Mouse (Mus musculus) midbrain, embryonic 14.5 days (tissue): ENCODE measurements around the gene 1810010D01Rik. TPM values are rescaled to one million over a fixed set of nuclear protein-coding genes. Genes with fewer than 3 reads are reported as not detected.
A peak's percentile ranks its signal among the peaks of the same experiment; 100 is the strongest.

Source experiments
- ATAC-seq: fragments of 200-750 bp; cut with Nextera tagmentation; 2 replicates; pipeline ENCODE4 v1.8.0; 2017; ENCODE audit warnings: moderate number of reproducible peaks, moderate library complexity; ENCODE audit not compliant: low FRiP score, low TSS enrichment
- DNase-seq: peaks from one replicate; pipeline ENCODE4 v3.0.0-alpha.2; 2015
- H3K27ac ChIP-seq: fragments of 300-500 bp; sonication (generic); replicated peaks from 2 replicates; pipeline ENCODE4 v1.5.1; 2014; ENCODE audit warnings: mild to moderate bottlenecking, low read depth, low read length, moderate library complexity
- H3K27me3 ChIP-seq: fragments of 300-500 bp; sonication (generic); 2 replicates; pipeline ENCODE4 v1.6.1; 2014; ENCODE audit warnings: low read length, control low read depth, mixed read lengths; ENCODE audit not compliant: control insufficient read depth, insufficient read depth
- H3K36me3 ChIP-seq: fragments of 300-500 bp; sonication (generic); 2 replicates; pipeline ENCODE4 v1.6.1; 2014; ENCODE audit warnings: low read length, control low read depth; ENCODE audit not compliant: control insufficient read depth, insufficient read depth
- H3K4me1 ChIP-seq: fragments of 300-500 bp; sonication (generic); 2 replicates; pipeline ENCODE4 v1.6.1; 2014; ENCODE audit warnings: mild to moderate bottlenecking, antibody characterized with exemption, low read length, control low read depth; ENCODE audit not compliant: control insufficient read depth, insufficient read depth
- H3K4me2 ChIP-seq: fragments of 300-500 bp; sonication (generic); 2 replicates; pipeline ENCODE4 v1.6.1; 2014; ENCODE audit warnings: mild to moderate bottlenecking, low read length, moderate library complexity
- H3K4me3 ChIP-seq: fragments of 300-500 bp; sonication (generic); replicated peaks from 2 replicates; pipeline ENCODE4 v1.5.1; 2014; ENCODE audit warnings: low read depth, low read length
- H3K9ac ChIP-seq: fragments of 300-500 bp; sonication (generic); replicated peaks from 2 replicates; pipeline ENCODE4 v1.6.1; 2014; ENCODE audit warnings: mild to moderate bottlenecking, low read length, moderate library complexity
- H3K9me3 ChIP-seq: fragments of 300-500 bp; sonication (generic); 2 replicates; pipeline ENCODE4 v1.6.1; 2016; ENCODE audit warnings: low read length, control low read depth, mixed read lengths; ENCODE audit not compliant: control insufficient read depth
- WGBS: fragments of 180-500 bp; shearing (Covaris S2); extraction: QIAGEN DNeasy Blood & Tissue Kit; methylation state at CpG from one replicate; pipeline ENCODE4 v1.1.7; 2014; 5-methylcytosine and 5-hydroxymethylcytosine counted together
- polyA plus RNA-seq: library from polyadenylated mRNA; unstranded; fragments of >200 nt; fragmentation: Nextera tagmentation; extraction: Ambion mirVana; gene quantifications from 2 replicates; pipeline ENCODE4 v1.2.1, GENCODE M21; 2014

1810010D01Rik gene
- polyA plus RNA-seq, 1 experiment from 2014 or later, result 0.33 TPM

DNA sequence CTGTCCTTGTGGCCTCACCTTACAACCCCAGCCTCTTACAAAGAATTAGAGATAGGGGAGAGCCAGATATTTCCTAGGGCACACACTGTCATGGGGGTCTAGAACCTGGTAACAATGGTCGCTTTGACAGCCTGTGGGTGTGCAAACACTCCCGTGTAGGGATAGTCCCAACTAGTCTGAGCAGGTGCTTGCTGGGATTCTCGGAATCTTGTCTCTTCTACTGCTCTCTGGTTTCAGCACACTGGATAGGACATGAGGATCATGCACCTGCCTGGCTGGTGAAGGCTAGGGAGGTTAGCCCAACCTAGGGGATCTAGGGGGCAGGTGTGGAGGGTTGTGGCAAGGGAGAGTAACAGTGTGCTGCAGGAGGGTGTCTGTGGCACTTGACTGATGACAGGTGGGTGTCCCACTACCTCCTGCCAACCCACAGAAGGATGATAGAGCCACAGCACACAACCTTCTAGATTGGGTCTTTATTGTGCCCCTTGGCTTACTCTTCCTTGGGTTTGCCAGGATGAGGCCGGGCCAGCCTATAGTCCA is 2.5 kb downstream of the 1810010D01Rik start:
- DNase-seq, result no peak
- Histone ChIP-seq H3K27ac (peak overlapping the region; percentile 91), H3K4me2 (no peak overlapping the region), H3K9me3 (no peaks in the 10 kb centered on the region), H3K36me3 (no peaks in the 10 kb centered on the region), H3K4me1 (peaks cover 22% of the 10 kb centered on the region; the same call in 1 of the 2 replicates), H3K27me3 (no peaks in the 10 kb centered on the region), H3K4me3 (no peak overlapping the region), H3K9ac (peak overlapping the region; percentile 53; the same call in 1 of the 2 replicates)
- ATAC-seq, result no peak
- WGBS, result 78% methylated on average over 4 of the region's 4 CpGs

DNA sequence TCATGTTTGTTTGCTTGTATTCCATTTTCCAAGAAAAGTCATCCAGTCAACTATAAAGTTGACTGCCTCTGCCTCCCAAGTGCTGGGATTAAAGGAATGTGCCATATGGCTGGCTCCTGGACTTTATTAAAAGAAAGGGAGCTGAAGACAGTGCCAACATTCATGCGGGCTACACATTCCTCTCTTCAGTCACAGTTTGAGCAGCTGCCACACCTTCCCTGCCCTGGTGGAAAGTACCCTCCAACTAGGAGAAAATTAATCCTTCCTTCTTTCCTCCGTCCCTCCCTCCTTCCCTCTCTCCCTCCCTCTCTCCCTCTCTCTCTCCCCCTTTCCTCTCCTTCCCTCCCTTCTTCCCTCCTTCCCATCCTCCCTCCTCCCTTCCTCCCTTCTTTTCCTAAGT is 8.2 kb downstream of the 1810010D01Rik start:
- no peak overlapping the region for H3K27ac ChIP-seq
- H3K4me3 ChIP-seq, result no peak overlapping the region
- no peaks in the 10 kb centered on the region for H3K9me3 ChIP-seq
- H3K9ac ChIP-seq, result no peak overlapping the region
- no peak for DNase-seq
- H3K36me3 ChIP-seq, result no peaks in the 10 kb centered on the region
- ATAC-seq, result no peak
- no peaks in the 10 kb centered on the region for H3K27me3 ChIP-seq
- H3K4me2 ChIP-seq, result no peak overlapping the region
- H3K4me1 ChIP-seq, result no peaks in the 10 kb centered on the region; the same call in 1 of the 2 replicates
- 57% methylated on average over 2 of the region's 2 CpGs for WGBS

DNA sequence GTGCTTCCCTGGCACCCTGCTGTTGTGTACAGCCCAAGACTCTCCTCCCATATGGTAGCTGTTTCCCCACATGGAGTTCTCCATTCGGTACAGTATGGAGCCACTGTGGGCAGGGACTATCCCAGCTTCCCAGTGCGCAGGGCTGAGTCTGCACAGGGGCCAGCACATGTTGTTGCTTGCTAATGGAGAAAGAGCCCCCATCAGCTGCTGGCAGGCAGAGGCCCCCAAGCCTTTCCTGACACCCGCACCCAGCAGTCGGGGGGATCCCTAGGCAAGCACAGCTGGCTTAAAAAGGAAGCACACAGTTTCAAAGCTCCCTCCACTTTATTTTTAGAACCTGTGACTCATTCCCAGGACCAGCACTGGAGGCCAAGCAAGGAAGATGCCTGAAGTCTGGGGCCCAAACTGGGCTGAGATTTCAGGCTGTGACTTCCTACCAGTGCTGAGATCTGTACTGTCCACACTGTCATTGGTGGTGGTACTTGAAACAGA is 9.7 kb downstream of the 1810010D01Rik start:
- ATAC-seq (no peak), DNase-seq (no peak)
- Histone ChIP-seq H3K9me3 (no peaks in the 10 kb centered on the region), H3K4me2 (no peak overlapping the region), H3K9ac (0 out of 2 replicates have a peak overlapping the region, but pooled peaks have one; percentile 16), H3K36me3 (no peaks in the 10 kb centered on the region), H3K4me1 (peaks cover 3% of the 10 kb centered on the region; the same call in 1 of the 2 replicates), H3K4me3 (no peak overlapping the region), H3K27ac (no peak overlapping the region), H3K27me3 (no peaks in the 10 kb centered on the region)
- WGBS, result 68% methylated on average over 4 of the region's 4 CpGs

DNA sequence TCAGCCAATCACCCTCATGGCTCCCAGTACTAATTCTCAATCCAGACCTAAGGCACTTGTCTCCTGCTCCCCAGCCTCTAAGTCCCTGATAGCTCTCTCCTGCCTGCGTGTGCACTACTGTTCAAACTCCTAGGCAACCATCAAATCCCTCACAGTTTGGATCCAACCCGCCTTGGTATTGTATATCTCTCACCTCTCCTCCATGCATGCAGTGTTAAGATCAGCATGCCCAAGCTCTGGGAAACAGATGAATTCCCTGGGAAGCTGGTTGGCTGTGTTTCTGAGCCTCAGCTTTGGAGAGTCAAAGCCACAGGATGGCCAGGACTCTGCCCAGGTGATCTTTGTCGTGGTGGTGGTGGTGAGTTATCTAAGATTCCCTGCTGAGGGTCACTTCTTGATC is 10.2 kb downstream of the 1810010D01Rik start:
- no peaks in the 10 kb centered on the region for H3K9me3 ChIP-seq
- 0 out of 2 replicates have a peak overlapping the region, but pooled peaks have one; percentile 16 for H3K9ac ChIP-seq
- no peak overlapping the region for H3K4me2 ChIP-seq
- peaks cover 3% of the 10 kb centered on the region; the same call in 1 of the 2 replicates for H3K4me1 ChIP-seq
- H3K36me3 ChIP-seq, result no peaks in the 10 kb centered on the region
- H3K27me3 ChIP-seq, result no peaks in the 10 kb centered on the region
- ATAC-seq (no peak), DNase-seq (no peak)
- WGBS, result 31% methylated on average over 3 of the region's 3 CpGs
- H3K4me3 ChIP-seq, result no peak overlapping the region
- no peak overlapping the region for H3K27ac ChIP-seq

DNA sequence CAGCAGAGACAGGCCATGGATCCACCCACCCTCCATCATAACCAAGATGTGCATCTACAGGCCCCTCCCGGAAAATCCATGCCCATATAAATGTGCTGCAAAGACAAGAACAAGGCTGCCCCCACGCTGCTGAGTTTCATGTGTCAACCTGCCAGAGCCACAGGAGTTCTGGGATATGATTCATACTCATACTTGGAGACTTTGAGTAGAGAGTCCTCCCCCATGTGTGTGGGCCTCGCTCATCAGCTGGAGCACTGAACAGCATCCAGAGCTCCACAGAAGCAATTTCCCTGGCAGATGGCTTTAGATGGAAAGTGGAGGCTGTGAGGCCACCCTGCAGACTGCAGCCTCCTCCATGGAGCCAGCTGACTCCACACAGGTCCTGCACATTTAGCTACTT is 10.9 kb downstream of the 1810010D01Rik start:
- Histone ChIP-seq H3K4me1 (peaks cover 3% of the 10 kb centered on the region; the same call in 1 of the 2 replicates), H3K27me3 (no peaks in the 10 kb centered on the region), H3K9me3 (no peaks in the 10 kb centered on the region), H3K4me3 (no peak overlapping the region), H3K36me3 (no peaks in the 10 kb centered on the region), H3K4me2 (no peak overlapping the region), H3K9ac (no peak overlapping the region), H3K27ac (no peak overlapping the region)
- 80% methylated on average over 3 of the region's 3 CpGs for WGBS
- ATAC-seq (no peak), DNase-seq (no peak)

DNA sequence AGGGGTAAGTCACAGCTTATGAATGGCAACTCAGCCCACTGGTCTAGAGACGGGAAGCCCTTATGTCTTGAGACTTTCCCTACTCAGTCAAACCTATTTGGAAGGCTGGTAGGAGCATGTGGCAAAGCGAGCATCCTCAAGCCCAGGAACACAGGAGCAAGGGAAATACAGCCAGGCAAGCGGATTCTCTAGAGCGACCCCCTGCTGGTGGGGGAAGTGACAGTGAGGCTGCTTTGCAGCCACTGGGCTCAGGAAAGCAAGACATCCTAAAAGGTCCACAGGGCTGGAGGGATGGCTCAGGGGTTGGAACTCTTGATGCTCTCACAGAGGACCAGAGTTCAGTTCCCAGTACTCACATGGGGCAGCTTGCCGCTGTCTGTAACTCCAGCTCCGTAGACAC is 11.6 kb downstream of the 1810010D01Rik start:
- peaks cover 3% of the 10 kb centered on the region; the same call in 1 of the 2 replicates for H3K4me1 ChIP-seq
- H3K4me2 ChIP-seq, result no peak overlapping the region
- H3K27ac ChIP-seq, result no peak overlapping the region
- H3K4me3 ChIP-seq, result no peak overlapping the region
- no peak for DNase-seq
- no peak for ATAC-seq
- 75% methylated on average over 6 of the region's 6 CpGs for WGBS
- no peaks in the 10 kb centered on the region for H3K27me3 ChIP-seq
- no peaks in the 10 kb centered on the region for H3K9me3 ChIP-seq
- no peaks in the 10 kb centered on the region for H3K36me3 ChIP-seq
- no peak overlapping the region for H3K9ac ChIP-seq

DNA sequence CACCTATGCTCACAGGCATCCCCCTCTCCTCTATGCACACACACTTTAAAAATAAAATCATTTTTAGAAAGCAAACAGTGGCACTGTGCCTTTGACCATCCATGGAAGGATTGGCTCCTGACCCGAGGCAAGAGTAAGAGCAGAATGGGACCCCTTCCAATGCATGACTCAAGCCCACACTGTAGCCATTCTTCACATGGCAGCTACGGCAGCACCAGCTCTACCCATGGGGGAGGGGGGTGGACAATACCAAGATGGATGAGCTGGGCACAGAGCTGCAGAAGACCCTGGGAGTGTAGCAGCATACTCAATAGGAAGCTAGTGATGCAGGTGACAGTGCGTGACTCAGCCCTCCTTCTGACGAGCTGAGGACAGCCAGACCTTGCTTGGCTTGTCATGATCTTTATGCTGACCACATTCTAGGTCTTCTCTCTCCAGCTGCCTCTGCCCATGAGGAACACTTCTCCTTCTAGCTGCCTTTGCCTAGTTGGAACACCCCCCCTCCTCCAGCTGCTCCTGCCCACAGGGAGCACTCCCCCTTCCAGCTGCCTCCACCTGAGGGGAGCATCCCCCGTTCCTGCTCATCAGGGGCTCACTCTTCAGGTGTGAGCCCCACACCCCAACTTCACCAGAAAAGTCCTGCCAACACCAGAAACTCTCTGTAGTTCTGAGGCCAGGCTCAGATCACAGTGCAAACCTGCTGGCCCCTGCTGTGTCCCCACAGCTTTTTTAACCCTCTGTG is 12.6 kb downstream of the 1810010D01Rik start:
- no peaks in the 10 kb centered on the region for H3K27me3 ChIP-seq
- H3K4me3 ChIP-seq, result no peak overlapping the region
- ATAC-seq (no peak), DNase-seq (no peak)
- peaks cover 3% of the 10 kb centered on the region; the same call in 1 of the 2 replicates for H3K4me1 ChIP-seq
- no peak overlapping the region for H3K4me2 ChIP-seq
- no peak overlapping the region for H3K27ac ChIP-seq
- H3K9ac ChIP-seq, result no peak overlapping the region
- no peaks in the 10 kb centered on the region for H3K36me3 ChIP-seq
- H3K9me3 ChIP-seq, result no peaks in the 10 kb centered on the region
- 63% methylated on average over 5 of the region's 5 CpGs for WGBS

DNA sequence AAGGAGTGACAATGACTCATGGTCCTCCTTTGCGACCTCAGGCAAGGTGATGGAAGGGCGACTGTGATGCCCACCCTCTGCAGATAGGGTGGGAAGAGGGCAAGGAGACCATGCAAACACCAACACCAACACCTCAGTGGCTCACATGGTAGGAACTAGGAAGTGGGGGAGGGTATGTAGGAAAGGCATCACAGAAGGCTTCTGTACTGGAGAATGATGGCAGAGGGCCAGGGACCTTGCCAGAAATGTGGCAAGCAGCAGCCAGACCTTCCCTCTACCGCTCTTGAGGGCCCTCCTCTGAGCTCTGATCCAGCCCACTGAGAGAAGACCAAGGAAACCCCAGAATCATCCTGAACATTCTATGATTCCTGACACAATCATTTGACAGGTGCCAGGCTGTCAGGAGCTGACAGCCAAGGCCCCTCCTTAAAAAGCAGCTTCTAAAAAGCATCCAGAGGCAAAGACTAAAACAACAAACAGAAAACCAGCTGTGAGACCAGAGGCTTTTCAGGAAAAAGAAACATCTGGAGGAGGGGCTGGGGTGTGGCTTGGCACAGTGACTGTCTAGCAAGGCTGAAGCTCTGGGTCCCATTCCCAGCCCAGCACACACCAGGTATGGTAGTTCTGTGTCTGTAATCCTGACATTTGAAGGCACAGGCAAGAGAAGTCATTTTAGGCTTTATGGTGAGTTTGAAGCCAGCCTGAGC is 13.3 kb downstream of the 1810010D01Rik start:
- peak; percentile 62 for DNase-seq
- Histone ChIP-seq H3K4me3 (no peak overlapping the region), H3K9ac (no peak overlapping the region), H3K27ac (no peak overlapping the region), H3K9me3 (no peaks in the 10 kb centered on the region), H3K36me3 (no peaks in the 10 kb centered on the region), H3K4me1 (peaks cover 3% of the 10 kb centered on the region; the same call in 1 of the 2 replicates), H3K27me3 (no peaks in the 10 kb centered on the region), H3K4me2 (no peak overlapping the region)
- no peak for ATAC-seq
- 77% methylated on average over 3 of the region's 3 CpGs for WGBS
